16 mouse cellular contexts compared by ENCODE assay signal in genomic region chr4:35068739-35069138, GRCm38 (mm10).
DNase-seq lines count a peak whose midpoint lies in the region; ATAC-seq and TF ChIP-seq lines count a peak whose summit lies in the region.
"Had no signal": no experiment of that assay in that cellular context is flagged by ENCODE, and none has a peak within 500 bp of the region (broad histone marks: within the 10 kb centered on the region; RNA-seq: fewer than 3 reads in every experiment).

No protein-coding gene starts in this region.

- H3K9me3 ChIP-seq in intestine, embryonic 14.5 days (ENCODE audit: control insufficient read depth, low read length) = no peaks in the 10 kb centered on the region
- no peaks in the 10 kb centered on the region for H3K9me3 ChIP-seq in intestine, embryonic 15.5 days
- H3K9me3 ChIP-seq in embryonic facial prominence, embryonic 10.5 days = no peaks in the 10 kb centered on the region
- no peaks in the 10 kb centered on the region for H3K9me3 ChIP-seq in limb, embryonic 14.5 days (ENCODE audit: control insufficient read depth, low read length)
- H3K9me3 ChIP-seq in forebrain, embryonic 16.5 days (ENCODE audit: control insufficient read depth, low read length) = no peaks in the 10 kb centered on the region
- H3K9me3 ChIP-seq: embryonic facial prominence, embryonic 15.5 days had no signal

- DNase-seq in adrenal gland, adult 2 months = peak; percentile 24
- DNase-seq in adrenal gland, postnatal 10 days = no peak
- no peak for DNase-seq in intestine, embryonic 14.5 days (ENCODE audit: low spot score)
- DNase-seq in embryonic facial prominence, embryonic 10.5 days (ENCODE audit: low spot score) = peak; percentile 22
- peak; percentile 38 for DNase-seq in limb, embryonic 14.5 days (ENCODE audit: low spot score)
- no peak for DNase-seq in cerebellum, postnatal 36 days
- DNase-seq: adrenal gland, postnatal 36 days; cerebellum, adult 9-10 months; midbrain, embryonic 14.5 days; thymus, postnatal 36 days had no signal

- no peak for TF ChIP-seq POLR2A in limb, embryonic 14.5 days (IDR thresholded peaks at IDR 0.05; ENCODE audit: borderline replicate concordance, extremely low read depth, insufficient read depth, insufficient read length)

- no peaks in the 10 kb centered on the region for H3K36me3 ChIP-seq in intestine, embryonic 14.5 days (ENCODE audit: control insufficient read depth, insufficient read depth, low read length)
- no peaks in the 10 kb centered on the region for H3K36me3 ChIP-seq in intestine, embryonic 15.5 days
- no peaks in the 10 kb centered on the region for H3K36me3 ChIP-seq in embryonic facial prominence, embryonic 10.5 days (replicated peaks)
- no peaks in the 10 kb centered on the region for H3K36me3 ChIP-seq in limb, embryonic 14.5 days (ENCODE audit: control insufficient read depth, insufficient read depth, low read length)
- H3K36me3 ChIP-seq in forebrain, embryonic 16.5 days (ENCODE audit: control insufficient read depth, insufficient read depth) = no peaks in the 10 kb centered on the region
- H3K36me3 ChIP-seq: embryonic facial prominence, embryonic 15.5 days had no signal

- H3K4me3 ChIP-seq in intestine, embryonic 14.5 days (ENCODE audit: low read depth, low read length) = no peak overlapping the region
- no peak overlapping the region for H3K4me3 ChIP-seq in intestine, embryonic 15.5 days (replicated peaks)
- H3K4me3 ChIP-seq in embryonic facial prominence, embryonic 10.5 days = no peak overlapping the region
- no peak overlapping the region for H3K4me3 ChIP-seq in limb, embryonic 14.5 days (replicated peaks; ENCODE audit: low read length)
- H3K4me3 ChIP-seq in forebrain, embryonic 16.5 days (replicated peaks; ENCODE audit: low read length) = no peak overlapping the region
- H3K4me3 ChIP-seq: embryonic facial prominence, embryonic 15.5 days had no signal

- no peaks in the 10 kb centered on the region for H3K27me3 ChIP-seq in intestine, embryonic 14.5 days (replicated peaks; ENCODE audit: control insufficient read depth, insufficient read depth, low read length)
- H3K27me3 ChIP-seq in intestine, embryonic 15.5 days (replicated peaks) = no peaks in the 10 kb centered on the region
- H3K27me3 ChIP-seq in embryonic facial prominence, embryonic 10.5 days (replicated peaks; ENCODE audit: low read depth, poor library complexity, severe bottlenecking) = no peaks in the 10 kb centered on the region
- H3K27me3 ChIP-seq in limb, embryonic 14.5 days (ENCODE audit: control insufficient read depth, insufficient read depth, low read length) = no peaks in the 10 kb centered on the region
- no peaks in the 10 kb centered on the region for H3K27me3 ChIP-seq in forebrain, embryonic 16.5 days (replicated peaks; ENCODE audit: control insufficient read depth, insufficient read depth, low read length)
- H3K27me3 ChIP-seq: CH12.LX; embryonic facial prominence, embryonic 15.5 days had no signal

- H3K9ac ChIP-seq in intestine, embryonic 14.5 days (ENCODE audit: low read length) = no peak overlapping the region
- H3K9ac ChIP-seq in intestine, embryonic 15.5 days = no peak overlapping the region
- H3K9ac ChIP-seq in limb, embryonic 14.5 days (ENCODE audit: low read depth, low read length, severe bottlenecking) = no peak overlapping the region
- no peak overlapping the region for H3K9ac ChIP-seq in forebrain, embryonic 16.5 days (replicated peaks; ENCODE audit: low read depth, low read length)
- H3K9ac ChIP-seq: embryonic facial prominence, embryonic 15.5 days had no signal

- H3K4me1 ChIP-seq in intestine, embryonic 14.5 days (replicated peaks; ENCODE audit: control insufficient read depth, insufficient read depth, low read length) = peaks cover 21% of the 10 kb centered on the region; the same call in 1 of the 2 replicates
- H3K4me1 ChIP-seq in intestine, embryonic 15.5 days (replicated peaks) = peaks cover 11% of the 10 kb centered on the region
- peaks cover 41% of the 10 kb centered on the region for H3K4me1 ChIP-seq in embryonic facial prominence, embryonic 10.5 days
- H3K4me1 ChIP-seq in limb, embryonic 14.5 days (ENCODE audit: control insufficient read depth, insufficient read depth, low read length) = peaks cover 13% of the 10 kb centered on the region
- H3K4me1 ChIP-seq in forebrain, embryonic 16.5 days (replicated peaks; ENCODE audit: control insufficient read depth, insufficient read depth, low read length) = peaks cover 8% of the 10 kb centered on the region

- H3K27ac ChIP-seq in intestine, embryonic 14.5 days (ENCODE audit: low read depth) = 0 out of 2 replicates have a peak overlapping the region, but pooled peaks have one; percentile 16
- H3K27ac ChIP-seq in intestine, embryonic 15.5 days = no peak overlapping the region
- H3K27ac ChIP-seq in embryonic facial prominence, embryonic 10.5 days (replicated peaks) = no peak overlapping the region
- H3K27ac ChIP-seq in limb, embryonic 14.5 days (replicated peaks; ENCODE audit: low read depth, low read length) = no peak overlapping the region
- H3K27ac ChIP-seq in forebrain, embryonic 16.5 days (ENCODE audit: low read length) = no peak overlapping the region
- H3K27ac ChIP-seq: embryonic facial prominence, embryonic 15.5 days had no signal

- no peak overlapping the region for H3K4me2 ChIP-seq in intestine, embryonic 14.5 days (ENCODE audit: low read length)
- H3K4me2 ChIP-seq in intestine, embryonic 15.5 days (replicated peaks) = no peak overlapping the region
- H3K4me2 ChIP-seq in limb, embryonic 14.5 days (replicated peaks; ENCODE audit: low read depth, low read length, severe bottlenecking) = no peak overlapping the region
- no peak overlapping the region for H3K4me2 ChIP-seq in forebrain, embryonic 16.5 days (ENCODE audit: low read length)
- H3K4me2 ChIP-seq: embryonic facial prominence, embryonic 15.5 days; liver, embryonic 11.5 days had no signal

- 51% methylated on average over 4 of the region's 4 CpGs for WGBS in intestine, embryonic 14.5 days
- WGBS in intestine, embryonic 15.5 days = 45% methylated on average over 4 of the region's 4 CpGs
- 49% methylated on average over 4 of the region's 4 CpGs for WGBS in embryonic facial prominence, embryonic 10.5 days
- 15% methylated on average over 4 of the region's 4 CpGs for WGBS in limb, embryonic 14.5 days
- WGBS in forebrain, embryonic 16.5 days = 74% methylated on average over 4 of the region's 4 CpGs

- ATAC-seq in intestine, embryonic 14.5 days (replicated peaks; ENCODE audit: low FRiP score, low TSS enrichment, low read depth) = no peak
- no peak for ATAC-seq in intestine, embryonic 15.5 days
- peak; percentile 73 for ATAC-seq in limb, embryonic 14.5 days (ENCODE audit: low FRiP score, low read depth)
- ATAC-seq in forebrain, embryonic 16.5 days = no peak
- ATAC-seq: hindbrain, embryonic 16.5 days had no signal

Comparison
In these comparisons a context has a peak if more than half of its experiments do, and no peak if none do; other contexts are left out.
1. DNase-seq: peak in adrenal gland, adult 2 months (single experiment), embryonic facial prominence, embryonic 10.5 days (single experiment) and limb, embryonic 14.5 days (single experiment); none in adrenal gland, postnatal 10 days (single experiment), intestine, embryonic 14.5 days (single experiment) and cerebellum, postnatal 36 days (0 of 2).